Mouse (Mus musculus): ENCODE data around the gene Wfdc5. TPM values are rescaled to one million over a fixed set of nuclear protein-coding genes. Genes with fewer than 3 reads are reported as not detected.
A peak's percentile ranks its signal among the peaks of the same experiment; 100 is the strongest.

Wfdc5 gene
- total and polyA plus RNA-seq, 3 experiments = not detected

- no peak for TF ChIP-seq HCFC1 (IDR thresholded peaks at IDR 0.05; ENCODE audit: low read depth, low read length)
- no peak for TF ChIP-seq IRF4 (IDR thresholded peaks at IDR 0.05; ENCODE audit: low read depth, low read length)
- no peak for TF ChIP-seq GABPA (IDR thresholded peaks at IDR 0.05; ENCODE audit: insufficient replicate concordance, low read depth, low read length)
- no peak for TF ChIP-seq ZKSCAN1 (IDR thresholded peaks at IDR 0.05; ENCODE audit: borderline replicate concordance, low read depth, low read length)
- no peak for TF ChIP-seq SMC3 (IDR thresholded peaks at IDR 0.05; ENCODE audit: low read depth, low read length)
- no peak for TF ChIP-seq MAX (IDR thresholded peaks at IDR 0.05; ENCODE audit: low read length)
- no peak for TF ChIP-seq CHD1 (IDR thresholded peaks at IDR 0.05; ENCODE audit: low read depth, low read length)
- no peak for TF ChIP-seq MAZ (IDR thresholded peaks at IDR 0.05; ENCODE audit: low read depth, low read length)
- TF ChIP-seq E2F4 (IDR thresholded peaks at IDR 0.05; ENCODE audit: insufficient replicate concordance, low read depth, low read length) = no peak
- TF ChIP-seq MYC (IDR thresholded peaks at IDR 0.05; ENCODE audit: low read depth, low read length) = no peak
- TF ChIP-seq CTCF (conservative IDR thresholded peaks at IDR 0.05 in 1 of 2, IDR thresholded peaks at IDR 0.05 in 1 of 2; ENCODE audit: low read depth in 2 of 2, low read length in 2 of 2) = no peak
- TF ChIP-seq BHLHE40 (IDR thresholded peaks at IDR 0.05; ENCODE audit: low read depth, low read length) = no peak
- TF ChIP-seq MAFK (IDR thresholded peaks at IDR 0.05; ENCODE audit: insufficient replicate concordance, low read length) = no peak
- no peak for TF ChIP-seq JUN (IDR thresholded peaks at IDR 0.05; ENCODE audit: insufficient read depth, low read depth, low read length)
- no peak for TF ChIP-seq TCF12 (IDR thresholded peaks at IDR 0.05; ENCODE audit: low read depth, low read length)
- TF ChIP-seq JUND (conservative IDR thresholded peaks at IDR 0.05; ENCODE audit: low read depth, low read length) = no peak
- TF ChIP-seq TBP (conservative IDR thresholded peaks at IDR 0.05; ENCODE audit: low read depth, low read length) = no peak
- TF ChIP-seq ZMIZ1 (IDR thresholded peaks at IDR 0.05; ENCODE audit: low read depth, low read length) = no peak
- no peak for TF ChIP-seq ELF1 (IDR thresholded peaks at IDR 0.05; ENCODE audit: low read depth, low read length)
- Histone ChIP-seq H3K4me3 (replicated peaks in 1 of 3; ENCODE audit: low read depth in 2 of 3, low read length in 2 of 3, poor library complexity in 1 of 3) (no peak overlapping the region), H3K4me2 (ENCODE audit: insufficient read depth, low read depth, poor library complexity, severe bottlenecking) (no peak overlapping the region), H3K36me3 (replicated peaks in 1 of 2; ENCODE audit: control insufficient read depth in 1 of 2, insufficient read depth in 1 of 2, low read length in 1 of 2) (peaks cover 31 to 77% of the 10 kb centered on the region in 2 experiments), H3K27ac (ENCODE audit: insufficient read depth, low read depth) (no peak overlapping the region), H3K4me1 (ENCODE audit: control insufficient read depth in 1 of 2, insufficient read depth in 2 of 2) (peaks cover 4 to 69% of the 10 kb centered on the region in 2 experiments), H3K27me3 (replicated peaks) (no peaks in the 10 kb centered on the region), H3K9ac (ENCODE audit: insufficient read depth, low read depth) (no peak overlapping the region), H3K9me3 (replicated peaks; ENCODE audit: low read length) (no peaks in the 10 kb centered on the region), H3K79me2 (replicated peaks; ENCODE audit: control insufficient read depth, extremely low read depth, insufficient read depth, poor library complexity, severe bottlenecking) (peaks cover 8% of the 10 kb centered on the region)
- dilution Hi-C loops (cut with MboI; ENCODE audit: extremely low pct_ligation_motif_present, extremely low pct_unique_long_range_greater_than_20kb, low sequenced_read_pairs) = no loop called here
- no peak for DNase-seq (ENCODE audit: extremely low read depth)
- in situ Hi-C loops (cut with MboI; ENCODE audit: low pct_ligation_motif_present, low pct_unique_long_range_greater_than_20kb, low sequenced_read_pairs) = no loop called here
Measured at GRCm38 (mm10) chr2:164137754-164138153, 44.8 kb downstream of the Wfdc5 start.

- H3K9me3 ChIP-seq (replicated peaks; ENCODE audit: low read length) = no peaks in the 10 kb centered on the region
- no peak overlapping the region for H3K4me3 ChIP-seq (replicated peaks in 1 of 3; ENCODE audit: low read depth in 2 of 3, low read length in 2 of 3, poor library complexity in 1 of 3)
- no peak overlapping the region for H3K9ac ChIP-seq (ENCODE audit: insufficient read depth, low read depth)
- no peak overlapping the region for H3K27ac ChIP-seq (ENCODE audit: insufficient read depth, low read depth)
- peaks cover 7 to 68% of the 10 kb centered on the region in 2 experiments for H3K4me1 ChIP-seq (ENCODE audit: control insufficient read depth in 1 of 2, insufficient read depth in 2 of 2)
- H3K79me2 ChIP-seq (replicated peaks; ENCODE audit: control insufficient read depth, extremely low read depth, insufficient read depth, poor library complexity, severe bottlenecking) = peaks cover 8% of the 10 kb centered on the region
- in situ Hi-C loops (cut with MboI; ENCODE audit: low pct_ligation_motif_present, low pct_unique_long_range_greater_than_20kb, low sequenced_read_pairs) (no loop called here), dilution Hi-C loops (cut with MboI; ENCODE audit: extremely low pct_ligation_motif_present, extremely low pct_unique_long_range_greater_than_20kb, low sequenced_read_pairs) (no loop called here)
- no peaks in the 10 kb centered on the region for H3K27me3 ChIP-seq (replicated peaks)
- H3K36me3 ChIP-seq (replicated peaks in 1 of 2; ENCODE audit: control insufficient read depth in 1 of 2, insufficient read depth in 1 of 2, low read length in 1 of 2) = peaks cover 36 to 75% of the 10 kb centered on the region in 2 experiments
- H3K4me2 ChIP-seq (ENCODE audit: insufficient read depth, low read depth, poor library complexity, severe bottlenecking) = no peak overlapping the region
- no peak for DNase-seq (ENCODE audit: extremely low read depth)
- TF ChIP-seq TBP (conservative IDR thresholded peaks at IDR 0.05; ENCODE audit: low read depth, low read length) (no peak), CTCF (conservative IDR thresholded peaks at IDR 0.05 in 1 of 2, IDR thresholded peaks at IDR 0.05 in 1 of 2; ENCODE audit: low read depth in 2 of 2, low read length in 2 of 2) (0 out of 4 replicates have a peak, but pooled peaks of 1 of the 2 experiments have one; percentile 4)
Measured at GRCm38 (mm10) chr2:164136393-164136792, 46.1 kb downstream of the Wfdc5 start.

All from CH12.LX (cell line).